Mouse (Mus musculus) T-helper 2 cell (primary cell): Measurements from ENCODE around the gene Myh10.

Experiments
- in situ Hi-C: fragments of 300-600 bp; cut with MboI, MseI; formaldehyde crosslinking; loops from one replicate; pipeline ENCODE4 v1.15.1; 2025; ENCODE audit warnings: high pct_unique_total_duplicates

Gene Myh10

DNA sequence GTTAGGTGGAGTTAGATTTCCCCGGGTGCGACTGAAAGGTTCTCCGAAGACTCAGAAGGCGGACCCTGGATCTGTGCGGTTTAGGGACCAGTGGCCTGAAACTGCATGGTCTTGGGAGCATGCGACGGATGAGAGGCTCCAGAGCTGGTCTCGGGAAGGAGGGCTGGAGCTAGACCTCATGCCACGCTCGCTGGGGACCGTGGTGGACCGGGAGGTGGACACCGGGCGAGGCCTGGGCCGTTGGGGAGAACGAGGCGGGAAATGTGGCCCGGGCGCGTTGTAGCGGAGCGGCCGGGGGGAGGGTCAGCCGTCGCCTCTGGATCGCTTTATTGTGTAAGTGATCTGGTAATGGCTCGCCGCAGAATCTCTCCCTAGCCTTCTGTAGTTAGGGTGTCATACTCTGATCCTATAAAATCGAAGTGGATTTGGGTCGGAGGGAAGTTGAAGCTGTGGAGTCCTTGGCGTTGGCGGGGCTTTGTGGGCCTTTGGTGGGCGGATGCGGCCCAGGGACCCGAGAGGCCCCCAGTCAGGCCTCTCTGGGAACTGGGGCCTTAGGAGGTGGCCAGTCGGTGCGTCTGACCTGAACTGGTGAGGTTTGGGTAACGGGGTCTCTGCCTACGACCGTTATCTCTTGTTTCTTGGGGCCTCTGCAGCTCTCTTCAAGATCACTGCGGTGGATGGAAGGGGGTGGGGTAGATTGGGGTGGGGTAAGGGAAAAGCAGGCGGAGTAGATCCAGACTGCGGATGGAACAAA, 1.5 kb downstream of the Myh10 start:
- in situ Hi-C loops, result no loop called here

DNA sequence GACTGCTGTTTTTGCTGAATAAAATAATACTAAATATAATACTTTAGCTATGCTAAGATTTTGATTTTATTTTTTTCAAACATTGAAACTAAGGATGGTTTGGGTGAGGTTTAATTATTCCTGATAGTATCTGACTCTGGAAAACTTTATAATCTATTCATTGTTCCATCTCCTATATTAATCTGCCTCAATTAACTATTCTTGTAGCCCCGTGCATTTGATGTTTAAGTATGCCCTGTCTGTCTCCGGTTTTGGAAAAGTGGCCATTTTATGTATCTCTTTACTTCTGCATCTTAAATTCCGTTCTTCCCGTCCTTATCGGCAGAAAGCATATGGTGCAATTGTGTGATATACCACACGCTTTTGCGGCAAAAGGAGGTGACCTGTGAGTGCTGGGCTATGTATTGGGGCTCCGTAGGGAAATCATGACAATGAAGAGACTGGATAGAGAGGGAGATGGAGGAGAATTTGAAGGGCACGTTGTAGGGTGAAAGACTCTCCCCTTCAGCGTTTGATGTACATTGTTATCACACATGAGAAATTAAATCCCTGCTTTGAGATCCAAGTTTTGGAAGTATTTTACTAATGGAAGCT, 2.2 kb downstream of the Myh10 start:
- in situ Hi-C loops, result no loop called here

DNA sequence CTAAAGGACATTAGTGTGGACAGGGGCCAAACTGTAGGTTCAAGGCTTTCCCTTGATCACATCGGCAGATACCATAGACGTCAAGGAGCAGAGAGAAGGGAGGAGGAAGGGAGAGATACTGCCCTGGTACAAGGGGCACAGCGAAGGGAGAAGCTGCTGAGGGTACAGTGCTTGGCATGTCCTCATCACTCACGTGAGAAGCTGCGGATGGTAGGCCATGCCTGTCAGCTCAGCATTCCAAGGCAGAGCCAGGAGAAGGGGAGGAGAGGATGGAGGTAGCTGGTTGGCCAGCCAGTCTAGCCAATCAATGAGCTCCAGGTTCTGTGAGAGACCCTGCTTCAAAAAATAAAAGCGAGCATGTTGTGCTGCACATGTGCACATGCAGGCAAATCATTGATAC, 11.0 kb downstream of the Myh10 start:
- in situ Hi-C loops, result no loop called here

DNA sequence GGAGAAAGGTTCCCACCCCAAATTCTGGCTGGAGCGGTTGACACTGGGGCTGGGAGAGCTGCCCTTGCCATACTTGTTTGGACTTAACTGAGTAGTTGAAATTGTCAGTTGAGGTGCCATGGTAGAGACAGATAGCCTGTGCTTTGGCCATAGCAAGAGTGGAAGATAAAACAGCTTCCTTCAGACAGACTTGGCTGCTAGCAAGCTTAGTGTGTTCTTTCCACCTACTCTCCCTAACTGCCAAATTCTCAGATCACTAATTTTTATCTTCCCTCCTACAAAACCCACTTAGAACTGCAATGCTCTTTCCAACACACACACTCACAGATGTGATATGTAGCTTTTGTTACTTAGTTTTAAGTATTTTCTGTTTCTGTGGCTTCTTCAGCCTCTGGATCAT, 12.0 kb downstream of the Myh10 start:
- in situ Hi-C loops, result no loop called here

DNA sequence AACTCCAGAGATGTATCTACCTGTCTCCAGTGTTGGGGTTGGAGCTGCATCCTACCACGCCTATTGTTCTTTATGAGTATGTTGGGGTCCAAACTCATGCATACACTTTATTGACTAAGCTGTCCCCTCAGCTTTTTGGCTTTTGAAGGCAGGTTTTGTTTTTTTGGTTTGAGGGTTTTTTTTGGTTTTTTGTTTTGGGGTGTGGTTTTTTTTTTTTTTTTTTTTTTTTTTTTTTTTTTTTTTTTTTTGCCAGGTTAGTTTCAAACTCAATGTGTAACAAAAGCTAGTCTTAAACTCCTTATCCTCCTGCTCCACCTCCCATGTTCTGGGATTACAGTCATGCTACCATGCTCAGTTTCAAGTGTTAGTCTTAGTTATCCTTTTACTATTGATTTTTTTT, 12.9 kb downstream of the Myh10 start:
- in situ Hi-C loops, result no loop called here

DNA sequence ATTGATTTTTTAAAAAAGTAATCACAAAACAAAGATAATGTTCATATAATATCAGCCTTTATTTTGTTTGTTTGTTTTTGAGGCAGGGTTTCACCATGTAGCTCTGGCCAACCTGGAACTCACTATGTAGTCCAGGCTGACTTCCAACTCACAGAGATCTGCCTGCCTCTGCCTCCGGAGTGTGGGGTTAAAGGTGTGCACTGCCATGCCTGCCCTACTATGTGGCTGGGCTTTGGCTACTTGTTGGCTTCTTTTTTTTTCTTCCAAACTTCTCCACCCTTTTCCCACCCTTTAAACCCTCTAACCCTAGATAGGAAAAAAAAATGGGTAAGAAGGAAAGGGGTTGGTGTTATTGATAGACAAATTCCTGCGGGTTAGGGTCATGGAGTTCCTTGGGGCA, 13.5 kb downstream of the Myh10 start:
- in situ Hi-C loops, result no loop called here

DNA sequence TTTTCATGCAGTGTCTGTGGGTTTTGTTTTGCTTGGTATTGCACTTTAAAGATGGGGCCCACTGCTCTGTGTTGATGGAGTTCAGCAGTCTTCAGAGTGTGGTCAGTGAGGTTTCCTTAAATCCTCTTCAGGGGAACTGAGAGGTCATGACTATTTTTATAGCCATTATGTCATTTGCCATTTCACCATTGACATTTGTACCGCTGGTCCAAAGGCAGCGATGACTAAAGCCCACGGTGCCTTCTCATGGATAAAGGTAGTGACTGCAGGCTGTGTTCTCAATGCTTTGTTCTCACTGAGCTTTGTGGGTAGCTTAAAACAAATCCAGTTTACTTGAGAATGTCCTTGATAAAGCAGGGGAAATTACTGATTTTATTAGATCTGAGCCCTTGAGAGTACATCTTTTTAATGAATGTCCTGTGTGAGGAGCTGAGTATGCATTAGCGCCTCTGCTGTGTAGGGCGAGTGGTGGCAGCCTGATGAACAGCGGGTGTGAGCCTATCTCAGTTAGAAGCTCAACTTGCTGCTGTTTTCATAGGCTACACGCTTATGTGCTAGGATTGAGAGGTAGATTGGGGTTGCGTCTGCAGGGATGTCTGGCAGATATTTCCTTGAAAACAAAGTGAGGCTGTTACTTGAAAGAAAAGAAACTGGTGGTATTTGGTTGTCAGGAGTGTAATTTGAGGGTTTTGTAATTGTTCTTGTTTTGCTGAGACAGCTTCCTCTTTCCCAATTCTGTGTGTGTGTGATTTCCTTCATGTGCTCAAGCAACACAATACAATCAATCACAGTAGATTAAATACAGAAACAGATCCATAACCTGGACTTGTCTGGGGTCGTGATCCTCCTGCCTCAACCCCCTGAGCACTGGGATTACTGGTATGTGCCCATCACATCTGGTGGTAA, 15.4 kb downstream of the Myh10 start:
- in situ Hi-C loops, result no loop called here

DNA sequence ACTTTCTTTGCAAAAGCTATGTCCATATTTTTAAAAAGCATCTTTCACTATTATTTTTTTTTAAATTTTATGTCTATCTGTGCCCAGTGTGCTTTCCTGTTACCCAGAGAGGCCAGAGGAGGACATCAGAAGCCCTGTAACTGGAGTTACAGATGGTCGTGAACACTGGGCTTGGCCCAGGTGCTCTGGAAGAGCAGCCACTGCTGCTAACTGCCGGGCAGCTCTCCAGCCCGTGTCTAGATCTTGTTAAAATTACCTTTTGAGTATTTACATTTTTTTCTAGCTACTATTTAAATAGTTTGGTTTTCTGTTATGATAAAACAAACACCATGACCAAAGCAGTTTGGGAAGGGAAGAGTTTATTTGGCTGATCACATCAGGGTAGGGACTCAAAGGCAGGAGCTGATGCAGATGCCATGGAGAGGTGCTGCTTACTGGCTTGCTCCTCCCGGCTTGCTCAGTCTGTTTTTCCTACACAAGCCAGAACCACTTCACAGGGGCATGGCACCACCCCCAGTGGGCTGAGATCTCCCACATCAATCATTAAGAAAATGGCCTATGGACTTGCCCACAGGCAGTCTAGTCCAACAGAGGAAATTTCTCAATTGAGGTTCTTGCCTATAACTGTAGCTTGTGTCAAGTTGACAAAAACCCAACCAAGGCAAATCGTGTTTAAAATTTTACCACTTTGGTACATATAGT, 16.7 kb downstream of the Myh10 start:
- in situ Hi-C loops, result no loop called here

DNA sequence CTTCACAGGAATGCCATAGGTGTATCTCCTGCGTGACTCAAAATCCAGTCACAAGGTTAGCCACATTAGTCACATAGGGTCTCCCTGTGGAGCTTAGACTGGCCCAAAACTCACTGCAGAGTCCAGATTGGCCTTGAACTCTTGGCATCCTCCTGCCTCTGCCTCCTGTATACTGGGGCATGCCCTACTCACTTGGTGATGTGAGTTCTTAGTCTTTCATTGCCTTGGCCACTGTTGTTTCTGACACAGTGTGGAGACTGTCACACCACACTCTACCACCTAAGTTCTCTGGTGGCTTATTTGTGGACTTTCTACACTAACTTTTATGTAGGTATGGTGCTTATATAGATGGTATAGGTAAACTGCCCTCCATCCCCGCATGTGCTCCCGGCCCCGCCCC, 24.8 kb downstream of the Myh10 start:
- in situ Hi-C loops, result no loop called here

DNA sequence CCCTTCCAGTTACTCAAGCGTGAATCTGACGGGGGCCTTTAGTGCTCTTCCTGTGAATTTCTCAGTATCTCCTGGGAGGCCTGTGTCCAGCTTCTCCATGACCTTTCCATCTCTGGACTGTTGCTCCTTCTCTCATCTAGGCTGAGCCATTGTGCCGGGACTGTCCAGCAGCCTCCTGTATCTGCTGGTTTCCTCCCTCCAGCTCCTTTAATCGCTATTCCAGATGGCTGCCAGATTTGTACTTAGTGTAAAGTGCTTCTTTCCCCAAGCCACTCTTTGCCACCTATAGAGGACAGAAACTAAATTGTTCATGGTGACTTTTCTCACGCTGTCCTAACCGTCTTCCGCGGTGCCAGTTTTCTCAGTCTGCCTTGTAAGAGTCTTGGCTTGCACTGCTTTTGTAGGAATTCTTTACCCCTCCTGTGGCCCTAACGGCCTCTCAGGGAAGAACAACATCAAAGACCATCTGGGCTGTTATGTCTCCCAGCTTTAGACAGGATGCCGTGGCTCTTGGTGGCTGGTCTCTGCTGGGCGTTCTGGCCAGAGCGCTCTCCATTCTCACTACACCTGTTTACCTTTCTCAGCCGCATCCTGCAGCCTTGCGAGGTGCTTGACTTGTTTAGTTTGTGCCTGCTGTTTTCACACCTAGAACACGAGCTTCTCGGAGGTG, 25.9 kb downstream of the Myh10 start:
- in situ Hi-C loops, result no loop called here

DNA sequence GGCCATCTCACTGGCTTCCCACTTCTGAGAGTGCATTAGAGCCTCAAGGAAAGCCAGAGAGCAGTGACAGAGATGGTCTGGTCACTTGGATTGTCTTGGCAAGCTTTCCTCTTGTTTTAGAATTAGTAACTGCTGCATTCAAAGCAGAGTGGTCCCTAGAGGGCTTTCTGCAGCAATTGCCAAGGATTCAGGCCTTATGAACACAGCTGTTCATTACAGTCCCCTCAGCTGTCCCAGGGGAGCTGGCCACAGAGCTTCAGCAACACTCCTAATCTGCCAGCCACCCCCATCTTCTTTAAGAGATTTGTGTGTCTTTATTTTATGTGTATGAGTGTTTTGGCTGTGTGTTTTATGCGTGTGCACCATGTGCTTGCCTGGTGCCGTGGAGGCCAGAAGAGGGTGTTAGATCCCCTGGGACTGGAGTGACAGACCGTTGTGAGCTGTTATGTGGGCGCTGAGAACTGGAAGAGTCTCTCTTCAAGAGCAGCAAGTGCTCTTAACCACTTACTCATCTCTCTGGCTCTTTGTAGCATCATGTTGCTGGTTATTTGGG, 27.8 kb downstream of the Myh10 start:
- in situ Hi-C loops, result no loop called here

DNA sequence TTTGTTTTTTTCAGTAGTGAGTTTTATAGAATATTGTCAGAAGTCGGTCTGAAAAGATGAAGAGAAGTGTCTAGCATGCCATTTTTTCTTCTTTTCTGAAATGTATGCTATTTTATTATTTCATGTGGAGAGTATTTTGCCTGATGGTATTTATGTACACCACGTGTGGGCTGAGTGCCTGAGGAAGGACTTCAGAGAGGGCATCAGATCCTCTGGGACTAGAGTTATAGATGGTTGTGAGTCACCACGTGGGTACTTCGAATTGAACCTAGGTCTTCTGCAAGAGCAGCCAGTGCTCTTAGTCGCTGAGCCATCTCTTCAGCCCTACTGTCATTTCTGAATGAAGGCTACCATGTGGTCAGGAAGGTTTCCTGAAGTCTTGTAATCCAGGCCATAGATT, 28.4 kb downstream of the Myh10 start:
- in situ Hi-C loops, result no loop called here

DNA sequence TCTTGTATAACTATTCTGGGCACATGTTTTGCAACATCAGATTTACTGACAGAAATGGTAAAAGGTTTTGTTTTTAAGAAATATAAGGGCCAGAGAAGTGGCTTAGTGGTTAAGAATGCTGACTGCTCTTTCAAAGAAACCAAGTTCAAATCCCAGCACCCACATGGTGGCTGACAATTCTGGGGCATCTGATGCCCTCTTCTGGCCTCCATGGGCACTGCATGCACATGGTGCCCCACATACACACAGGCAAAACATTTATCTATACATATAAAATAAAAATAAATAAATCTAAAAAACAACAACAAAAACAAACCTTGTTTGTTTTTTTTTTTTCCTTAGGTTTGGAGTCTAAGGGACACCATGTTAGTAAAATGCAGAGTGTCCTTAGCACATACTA, 32.8 kb downstream of the Myh10 start:
- in situ Hi-C loops, result no loop called here

DNA sequence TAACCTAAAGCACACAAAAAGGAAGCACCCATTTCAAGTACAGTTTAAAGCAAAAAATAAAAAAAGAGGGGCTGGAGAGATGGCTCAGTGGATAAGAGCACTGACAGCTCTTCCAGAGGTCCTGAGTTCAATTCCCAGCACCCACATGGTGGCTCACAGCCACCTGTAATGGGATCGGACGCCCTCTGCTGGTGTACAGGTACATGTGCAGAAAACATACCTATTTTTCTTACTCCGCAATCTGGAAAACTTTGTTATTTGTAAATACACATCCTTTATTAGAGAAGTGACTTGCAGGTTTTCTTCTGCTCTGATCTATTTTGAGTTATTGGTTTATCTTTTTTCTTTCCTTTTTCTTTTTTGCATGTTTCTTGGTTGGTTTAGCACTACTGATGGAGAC, 37.3 kb downstream of the Myh10 start:
- in situ Hi-C loops, result no loop called here

DNA sequence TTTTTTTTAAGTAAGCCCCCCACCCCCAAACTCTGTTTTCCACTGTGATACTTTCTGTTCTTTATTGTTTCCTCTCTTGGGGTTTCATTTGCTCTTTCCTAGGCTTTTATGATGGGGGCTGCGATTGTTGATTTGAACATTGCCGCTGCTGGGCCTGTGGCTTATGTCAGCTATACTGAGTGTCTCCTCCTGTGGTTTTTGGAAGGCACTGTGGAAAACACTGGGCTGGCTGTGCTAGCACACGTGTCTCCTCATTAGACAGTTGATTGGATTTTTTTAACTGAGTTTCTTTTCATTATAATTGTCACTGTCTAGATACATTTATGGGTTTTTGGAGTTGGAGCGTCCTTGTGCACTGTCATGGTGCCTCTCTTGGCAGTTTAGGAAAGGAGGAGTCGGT, 39.4 kb downstream of the Myh10 start:
- in situ Hi-C loops, result loop anchor here (5.0 kb wide), 1 partner anchor 143 kb away; the partner anchor contains the start of gene Ccdc42

DNA sequence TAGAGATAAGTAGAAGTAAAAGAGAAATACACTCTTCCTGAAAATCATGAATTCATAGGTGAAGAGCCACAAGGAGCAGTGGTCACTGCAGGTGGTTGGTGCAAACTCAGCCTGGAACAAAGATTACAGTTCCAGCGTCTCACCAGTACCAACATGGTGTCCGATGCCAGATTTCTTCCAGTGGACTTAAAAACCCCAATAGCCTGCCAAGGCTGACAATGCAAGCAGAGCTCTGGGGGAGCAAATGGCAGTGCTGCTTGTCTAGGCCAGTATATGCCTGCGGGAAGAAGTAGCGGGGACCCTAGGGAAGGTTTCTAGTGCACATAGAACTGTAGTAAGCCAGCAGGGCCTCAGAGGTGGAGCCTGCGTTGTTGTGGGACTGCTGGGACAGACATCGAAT, 40.7 kb downstream of the Myh10 start:
- in situ Hi-C loops, result loop anchor here (5.0 kb wide), 1 partner anchor 145 kb away; the partner anchor contains the start of gene Ccdc42

DNA sequence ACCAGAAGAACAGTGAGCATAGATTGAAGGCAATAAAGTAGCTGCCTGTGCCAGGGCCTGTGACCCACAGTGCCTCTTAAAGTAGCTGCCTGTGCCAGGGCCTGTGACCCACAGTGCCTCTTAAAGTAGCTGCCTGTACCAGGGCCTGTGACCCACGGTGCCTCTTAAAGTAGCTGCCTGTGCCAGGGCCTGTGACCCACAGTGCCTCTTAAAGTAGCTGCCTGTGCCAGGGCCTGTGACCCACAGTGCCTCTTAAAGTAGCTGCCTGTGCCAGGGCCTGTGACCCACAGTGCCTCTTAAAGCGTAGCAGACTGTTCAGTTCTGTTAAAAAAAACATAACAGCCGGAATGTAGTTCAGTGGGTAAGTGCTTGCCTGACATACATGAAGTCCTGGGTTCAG, 42.0 kb downstream of the Myh10 start:
- in situ Hi-C loops, result loop anchor here (5.0 kb wide), 1 partner anchor 146 kb away; the partner anchor contains the start of gene Ccdc42

DNA sequence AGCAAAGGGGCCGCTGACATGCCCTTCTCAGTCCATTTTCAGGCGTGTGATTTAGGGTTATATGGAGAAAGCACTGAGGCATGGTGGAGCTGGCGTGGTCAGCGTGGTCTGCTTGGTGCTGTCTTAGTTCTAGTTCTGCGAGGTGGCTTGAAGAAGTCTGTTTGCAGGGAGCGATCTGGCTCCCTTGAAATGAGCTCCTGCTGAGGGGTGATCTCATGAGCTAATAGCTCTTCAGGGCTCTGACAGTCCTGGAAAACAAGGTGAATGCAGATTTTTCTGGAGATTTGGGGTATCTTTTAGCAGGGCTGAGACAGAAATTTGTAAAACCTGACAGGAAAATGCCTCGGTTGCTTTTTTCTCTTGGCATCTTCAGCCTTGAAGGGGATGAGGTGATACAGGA, 48.1 kb downstream of the Myh10 start:
- in situ Hi-C loops, result no loop called here

DNA sequence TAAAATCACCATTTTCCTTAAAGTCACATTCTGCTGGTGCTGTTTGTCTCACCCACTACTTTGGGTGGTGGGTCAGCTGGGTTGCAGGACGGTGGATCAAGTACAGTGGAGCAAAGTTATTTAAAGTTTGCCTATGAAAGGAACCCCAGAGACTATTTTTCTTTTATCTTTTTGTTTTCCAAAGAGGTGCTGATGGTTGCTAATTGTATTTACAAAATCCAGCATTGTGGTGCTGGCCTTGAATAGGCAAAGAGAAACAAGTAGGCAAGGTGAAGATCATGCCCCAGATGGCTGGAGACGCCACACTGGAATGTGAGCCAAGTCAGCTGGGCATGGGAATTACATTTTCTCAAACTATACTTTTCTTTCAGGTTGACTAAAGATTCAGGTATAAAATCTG, 51.3 kb downstream of the Myh10 start:
- in situ Hi-C loops, result no loop called here

DNA sequence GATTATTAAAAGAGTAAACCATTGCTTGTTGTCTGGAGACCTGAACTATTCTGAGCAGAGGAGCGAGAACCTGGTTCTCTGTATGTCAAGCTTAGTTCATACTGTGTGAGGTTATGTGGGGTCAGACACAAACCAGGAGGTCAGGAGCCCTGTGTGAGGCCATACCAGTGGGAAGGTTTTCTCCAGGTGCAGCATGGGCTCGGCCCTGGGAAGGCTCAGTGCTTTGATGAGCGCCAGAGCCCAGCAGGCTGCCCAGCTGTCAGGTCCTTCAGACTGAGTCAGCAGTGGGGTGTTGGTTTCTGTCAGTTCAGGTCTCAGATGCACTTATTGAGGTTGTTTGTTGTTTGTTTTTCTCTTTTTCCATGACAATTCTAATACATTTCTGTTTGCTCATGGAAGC, 52.8 kb downstream of the Myh10 start:
- in situ Hi-C loops, result no loop called here
